Mouse (Mus musculus): ENCODE measurements at regions not wholly inside any gene's neighbourhood (a gene's known extent, or its start where the extent isn't known, plus 50 kb on each side); places are given as distances from the start of the nearest gene placed in this dataset.

- peak; percentile 41 for DNase-seq (ENCODE audit: low spot score)
These were observed 351.3 kb downstream of the Ptpru start for GRCm38 (mm10) chr4:131486821-131487220.

- no peak for DNase-seq (ENCODE audit: low spot score)
These were observed 349.8 kb downstream of the Ptpru start for GRCm38 (mm10) chr4:131488246-131488645.

- no peak for DNase-seq (ENCODE audit: low spot score)
These were observed 349.0 kb downstream of the Ptpru start for GRCm38 (mm10) chr4:131489056-131489455.

GRCm38 (mm10) chr4:131491960-131492359 is 346.1 kb downstream of the Ptpru start:
- no peak for DNase-seq (ENCODE audit: low spot score)

GRCm38 (mm10) chr4:131493726-131494125 is 344.4 kb downstream of the Ptpru start:
- DNase-seq (ENCODE audit: low spot score) = no peak

GRCm38 (mm10) chr4:131496900-131497299 is 341.2 kb downstream of the Ptpru start:
- no peak for DNase-seq (ENCODE audit: low spot score)

- DNase-seq (ENCODE audit: low spot score) = no peak
These were observed 337.0 kb downstream of the Ptpru start for GRCm38 (mm10) chr4:131500928-131501650.

- no peak for DNase-seq (ENCODE audit: low spot score)
These were observed 329.9 kb downstream of the Ptpru start for GRCm38 (mm10) chr4:131508154-131508553.

GRCm38 (mm10) chr4:131511586-131511985 is 326.5 kb downstream of the Ptpru start:
- no peak for DNase-seq (ENCODE audit: low spot score)

GRCm38 (mm10) chr4:131512768-131513167 is 325.3 kb downstream of the Ptpru start:
- no peak for DNase-seq (ENCODE audit: low spot score)

- no peak for DNase-seq (ENCODE audit: low spot score)
These were observed 317.3 kb downstream of the Ptpru start for GRCm38 (mm10) chr4:131520636-131521306.

- DNase-seq (ENCODE audit: low spot score) = no peak
These were observed 316.8 kb downstream of the Ptpru start for GRCm38 (mm10) chr4:131521307-131521651.

GRCm38 (mm10) chr4:131525236-131525635 is 312.9 kb downstream of the Ptpru start:
- no peak for DNase-seq (ENCODE audit: low spot score)

- no peak for DNase-seq (ENCODE audit: low spot score)
These were observed 307.6 kb downstream of the Ptpru start for GRCm38 (mm10) chr4:131530491-131530890.

GRCm38 (mm10) chr4:131531003-131531402 is 307.1 kb downstream of the Ptpru start:
- no peak for DNase-seq (ENCODE audit: low spot score)

GRCm38 (mm10) chr4:131534831-131535230 is 303.3 kb downstream of the Ptpru start:
- no peak for DNase-seq (ENCODE audit: low spot score)

- DNase-seq (ENCODE audit: low spot score) = no peak
These were observed 299.9 kb downstream of the Ptpru start for GRCm38 (mm10) chr4:131538237-131538636.

- DNase-seq (ENCODE audit: low spot score) = no peak
These were observed 291.5 kb downstream of the Ptpru start for GRCm38 (mm10) chr4:131546422-131547200.

GRCm38 (mm10) chr4:131549581-131549980 is 288.5 kb downstream of the Ptpru start:
- DNase-seq (ENCODE audit: low spot score) = no peak

- no peak for DNase-seq (ENCODE audit: low spot score)
These were observed 279.6 kb downstream of the Ptpru start for GRCm38 (mm10) chr4:131558513-131558912.

- no peak for DNase-seq (ENCODE audit: low spot score)
These were observed 274.2 kb downstream of the Ptpru start for GRCm38 (mm10) chr4:131563851-131564250.

- no peak for DNase-seq (ENCODE audit: low spot score)
These were observed 272.9 kb downstream of the Ptpru start for GRCm38 (mm10) chr4:131565203-131565602.

- DNase-seq (ENCODE audit: low spot score) = no peak
These were observed 270.8 kb downstream of the Ptpru start for GRCm38 (mm10) chr4:131567241-131567640.

All from heart, adult 8-10 months (tissue).